In the genomic region with DNA sequence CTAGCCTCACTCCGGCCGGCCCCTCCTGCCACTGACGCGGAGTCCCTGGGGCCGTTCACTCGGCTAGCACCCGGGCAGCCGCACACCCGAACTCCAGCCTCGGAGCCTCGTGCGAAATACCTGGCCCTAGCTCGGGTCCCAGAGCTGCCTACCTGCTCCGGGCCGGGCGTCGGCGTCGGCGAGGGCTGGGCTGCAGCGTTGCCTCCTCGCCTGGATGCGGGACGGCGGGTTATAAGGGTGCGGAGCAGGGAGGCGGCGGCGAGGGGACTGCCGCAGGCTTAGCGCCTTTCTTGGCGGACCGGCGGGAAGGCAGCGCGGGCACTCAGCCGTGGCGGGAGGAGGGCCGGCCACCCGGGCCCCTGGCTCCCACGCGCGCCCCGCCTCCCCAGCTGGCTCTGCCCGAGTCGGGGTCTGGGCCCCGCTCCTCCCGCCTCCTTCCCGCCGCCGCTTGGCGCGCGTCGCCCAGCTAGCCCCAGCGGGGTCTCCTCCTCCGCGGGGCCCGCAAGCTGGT, we compare ENCODE assay signal across 8 mouse cellular contexts. TPM values are rescaled to one million over a fixed set of nuclear protein-coding genes. Genes with fewer than 3 reads are reported as not detected.
DNase-seq lines count a peak whose midpoint lies in the region; ATAC-seq and TF ChIP-seq lines count a peak whose summit lies in the region.

No protein-coding gene starts in this region.

- intact Hi-C loops in heart, postnatal 10 days (cut with DNase I), result no loop called here

- TF ChIP-seq POLR2A in bone marrow macrophage, adult 2 months (IDR thresholded peaks at IDR 0.05; ENCODE audit: borderline replicate concordance, low read depth, low read length), result no peak
- no peak for TF ChIP-seq POLR2A in limb, embryonic 14.5 days (IDR thresholded peaks at IDR 0.05; ENCODE audit: borderline replicate concordance, extremely low read depth, insufficient read depth, insufficient read length)

- H3K27me3 ChIP-seq in heart, embryonic 14.5 days (ENCODE audit: control insufficient read depth, insufficient read depth, low read length), result peaks cover 71% of the 10 kb centered on the region
- peaks cover 60% of the 10 kb centered on the region for H3K27me3 ChIP-seq in forebrain, embryonic 15.5 days
- H3K27me3 ChIP-seq in limb, embryonic 14.5 days (ENCODE audit: control insufficient read depth, insufficient read depth, low read length), result peaks cover 47% of the 10 kb centered on the region
- peaks cover 45% of the 10 kb centered on the region for H3K27me3 ChIP-seq in stomach, embryonic 15.5 days (replicated peaks)

- H3K36me3 ChIP-seq in heart, embryonic 14.5 days (ENCODE audit: control insufficient read depth, insufficient read depth, low read length), result no peaks in the 10 kb centered on the region
- no peaks in the 10 kb centered on the region for H3K36me3 ChIP-seq in forebrain, embryonic 15.5 days
- no peaks in the 10 kb centered on the region for H3K36me3 ChIP-seq in limb, embryonic 14.5 days (ENCODE audit: control insufficient read depth, insufficient read depth, low read length)
- H3K36me3 ChIP-seq in stomach, embryonic 15.5 days, result no peaks in the 10 kb centered on the region

- H3K4me1 ChIP-seq in heart, embryonic 14.5 days (ENCODE audit: control insufficient read depth in 2 of 2, insufficient read depth in 2 of 2, low read length in 2 of 2), result peaks cover 12 to 27% of the 10 kb centered on the region in 2 experiments; a peak in 3 of 4 replicates
- 0 out of 2 replicates have a peak, but pooled peaks cover 4% of the 10 kb centered on the region for H3K4me1 ChIP-seq in bone marrow macrophage, adult 2 months (ENCODE audit: control insufficient read depth, insufficient read depth, low read length)
- peaks cover 41% of the 10 kb centered on the region for H3K4me1 ChIP-seq in forebrain, embryonic 15.5 days
- H3K4me1 ChIP-seq in limb, embryonic 14.5 days (ENCODE audit: control insufficient read depth, insufficient read depth, low read length), result peaks cover 15% of the 10 kb centered on the region; the same call in 1 of the 2 replicates
- H3K4me1 ChIP-seq in stomach, embryonic 15.5 days, result peaks cover 31% of the 10 kb centered on the region

- peak overlapping the region; percentile 47 to 91 for H3K4me3 ChIP-seq in heart, embryonic 14.5 days (ENCODE audit: control insufficient read depth in 1 of 2, insufficient read depth in 1 of 2, low read depth in 1 of 2, low read length in 2 of 2)
- peak overlapping the region; percentile 81 for H3K4me3 ChIP-seq in bone marrow macrophage, adult 2 months (ENCODE audit: insufficient read depth, low read length)
- peak overlapping the region; percentile 45 for H3K4me3 ChIP-seq in forebrain, embryonic 15.5 days
- peak overlapping the region; percentile 47 for H3K4me3 ChIP-seq in limb, embryonic 14.5 days (replicated peaks; ENCODE audit: low read length)
- peak overlapping the region; percentile 49 for H3K4me3 ChIP-seq in stomach, embryonic 15.5 days (replicated peaks)

- no peak for TF ChIP-seq CTCF in bone marrow macrophage, adult 2 months (IDR thresholded peaks at IDR 0.05; ENCODE audit: low read depth, low read length)

- WGBS in heart, embryonic 14.5 days, result under 1% methylated on average over 51 of the region's 59 CpGs
- under 1% methylated on average over 53 of the region's 59 CpGs for WGBS in forebrain, embryonic 15.5 days
- WGBS in limb, embryonic 14.5 days, result 1% methylated on average over 29 of the region's 59 CpGs
- WGBS in stomach, embryonic 15.5 days, result under 1% methylated on average over 52 of the region's 59 CpGs

- H3K4me2 ChIP-seq in heart, embryonic 14.5 days (ENCODE audit: low read length), result peak overlapping the region; percentile 87
- H3K4me2 ChIP-seq in forebrain, embryonic 15.5 days (replicated peaks), result peak overlapping the region; percentile 94
- H3K4me2 ChIP-seq in limb, embryonic 14.5 days (replicated peaks; ENCODE audit: low read depth, low read length, severe bottlenecking), result peak overlapping the region; percentile 91
- H3K4me2 ChIP-seq in stomach, embryonic 15.5 days, result peak overlapping the region; percentile 96

- H3K27ac ChIP-seq in heart, embryonic 14.5 days (replicated peaks in 1 of 2; ENCODE audit: control insufficient read depth in 1 of 2, insufficient read depth in 1 of 2, low read depth in 2 of 2, low read length in 2 of 2), result no peak overlapping the region
- no peak overlapping the region for H3K27ac ChIP-seq in bone marrow macrophage, adult 2 months (ENCODE audit: insufficient read depth, low read depth, low read length)
- no peak overlapping the region for H3K27ac ChIP-seq in forebrain, embryonic 15.5 days (replicated peaks)
- no peak overlapping the region for H3K27ac ChIP-seq in limb, embryonic 14.5 days (replicated peaks; ENCODE audit: low read depth, low read length)
- no peak overlapping the region for H3K27ac ChIP-seq in stomach, embryonic 15.5 days

- ATAC-seq in heart, embryonic 14.5 days (ENCODE audit: insufficient number of reproducible peaks, insufficient read depth, low FRiP score, low read depth), result no peak
- ATAC-seq in forebrain, embryonic 15.5 days (replicated peaks), result no peak
- ATAC-seq in limb, embryonic 14.5 days (ENCODE audit: low FRiP score, low read depth), result no peak
- no peak for ATAC-seq in stomach, embryonic 15.5 days (ENCODE audit: insufficient read depth, low FRiP score, low read depth)

- H3K9ac ChIP-seq in heart, embryonic 14.5 days (ENCODE audit: low read length), result peak overlapping the region; percentile 63
- H3K9ac ChIP-seq in forebrain, embryonic 15.5 days (replicated peaks), result peak overlapping the region; percentile 43
- H3K9ac ChIP-seq in limb, embryonic 14.5 days (ENCODE audit: low read depth, low read length, severe bottlenecking), result peak overlapping the region; percentile 53
- peak overlapping the region; percentile 19; the same call in 1 of the 2 replicates for H3K9ac ChIP-seq in stomach, embryonic 15.5 days

- DNase-seq in heart, postnatal 10 days, result no peak
- no peak for DNase-seq in limb, embryonic 14.5 days (ENCODE audit: low spot score)
- DNase-seq in frontal cortex, adult 2 months (ENCODE audit: extremely low spot score in 1 of 2, low spot score in 1 of 2), result no peak
- DNase-seq in ovary, postnatal 10 days (ENCODE audit: low spot score), result no peak

- H3K9me3 ChIP-seq in heart, embryonic 14.5 days (ENCODE audit: control insufficient read depth, low read length), result no peaks in the 10 kb centered on the region
- H3K9me3 ChIP-seq in forebrain, embryonic 15.5 days, result no peaks in the 10 kb centered on the region
- H3K9me3 ChIP-seq in limb, embryonic 14.5 days (ENCODE audit: control insufficient read depth, low read length), result no peaks in the 10 kb centered on the region
- no peaks in the 10 kb centered on the region for H3K9me3 ChIP-seq in stomach, embryonic 15.5 days

RNA-seq across cellular contexts. Expression of a gene that starts 0.3 kb away (rescaled TPM):
- 0.08 and 0.09 TPM in 2 replicates for polyA plus RNA-seq in heart, embryonic 14.5 days (2014; fragmentation: Nextera tagmentation; extraction: Ambion mirVana)
- total RNA-seq in heart, postnatal 10 days (2021), result under 1 TPM in 1 of 2 experiments, not detected in 1; 0.05 TPM
- polyA plus RNA-seq in bone marrow macrophage, adult 2 months (2012; ENCODE audit: insufficient read depth, insufficient read length, missing spikeins), result not detected in 2 replicates
- 5.6 and 5.9 TPM in 2 replicates for polyA plus RNA-seq in forebrain, embryonic 15.5 days (2015; fragmentation: Nextera tagmentation; extraction: Ambion mirVana)
- 2.2 TPM in 2 replicates for polyA plus RNA-seq in limb, embryonic 14.5 days (2012; rRNA removed)
- polyA plus RNA-seq in limb, embryonic 14.5 days (2014; fragmentation: Nextera tagmentation; extraction: Ambion mirVana), result 2.6 and 2.9 TPM in 2 replicates
- polyA plus RNA-seq in stomach, embryonic 15.5 days (2015; fragmentation: Nextera tagmentation; extraction: Ambion mirVana), result 0.39 and 0.58 TPM in 2 replicates
- polyA plus RNA-seq in frontal cortex, adult 2 months (2012; rRNA removed), result 0.84 and 1.3 TPM in 2 replicates

RNA-seq across cellular contexts. Expression of a gene that starts 2.4 kb away (rescaled TPM):
- polyA plus RNA-seq in heart, embryonic 14.5 days (2014; fragmentation: Nextera tagmentation; extraction: Ambion mirVana), result 20.7 and 23.1 TPM in 2 replicates
- total RNA-seq in heart, postnatal 10 days (2021), result 10 to 100 TPM; 10.2 to 13.2 TPM
- polyA plus RNA-seq in bone marrow macrophage, adult 2 months (2012; ENCODE audit: insufficient read depth, insufficient read length, missing spikeins), result 10.0 and 12.7 TPM in 2 replicates
- 58.3 and 62.1 TPM in 2 replicates for polyA plus RNA-seq in forebrain, embryonic 15.5 days (2015; fragmentation: Nextera tagmentation; extraction: Ambion mirVana)
- 37.9 and 47.7 TPM in 2 replicates for polyA plus RNA-seq in limb, embryonic 14.5 days (2012; rRNA removed)
- polyA plus RNA-seq in limb, embryonic 14.5 days (2014; fragmentation: Nextera tagmentation; extraction: Ambion mirVana), result 38.2 and 45.3 TPM in 2 replicates
- polyA plus RNA-seq in stomach, embryonic 15.5 days (2015; fragmentation: Nextera tagmentation; extraction: Ambion mirVana), result 32.7 and 37.4 TPM in 2 replicates
- 30.6 and 31.7 TPM in 2 replicates for polyA plus RNA-seq in frontal cortex, adult 2 months (2012; rRNA removed)

RNA-seq across cellular contexts. Expression of a gene that starts 20.7 kb away (rescaled TPM):
- 145 and 148 TPM in 2 replicates for polyA plus RNA-seq in heart, embryonic 14.5 days (2014; fragmentation: Nextera tagmentation; extraction: Ambion mirVana)
- total RNA-seq in heart, postnatal 10 days (2021), result 100 to 1,000 TPM; 129 to 134 TPM
- polyA plus RNA-seq in bone marrow macrophage, adult 2 months (2012; ENCODE audit: insufficient read depth, insufficient read length, missing spikeins), result 117 and 127 TPM in 2 replicates
- polyA plus RNA-seq in forebrain, embryonic 15.5 days (2015; fragmentation: Nextera tagmentation; extraction: Ambion mirVana), result 164 and 171 TPM in 2 replicates
- polyA plus RNA-seq in limb, embryonic 14.5 days (2012; rRNA removed), result 95.7 and 106 TPM in 2 replicates
- polyA plus RNA-seq in limb, embryonic 14.5 days (2014; fragmentation: Nextera tagmentation; extraction: Ambion mirVana), result 156 and 157 TPM in 2 replicates
- polyA plus RNA-seq in stomach, embryonic 15.5 days (2015; fragmentation: Nextera tagmentation; extraction: Ambion mirVana), result 122 and 124 TPM in 2 replicates
- polyA plus RNA-seq in frontal cortex, adult 2 months (2012; rRNA removed), result 200 and 202 TPM in 2 replicates

RNA-seq across cellular contexts. Expression of a gene that starts 30.8 kb away (rescaled TPM):
- polyA plus RNA-seq in heart, embryonic 14.5 days (2014; fragmentation: Nextera tagmentation; extraction: Ambion mirVana), result 33.3 and 39.8 TPM in 2 replicates
- total RNA-seq in heart, postnatal 10 days (2021), result 10 to 100 TPM; 33.8 to 41.5 TPM
- not detected in 2 replicates for polyA plus RNA-seq in bone marrow macrophage, adult 2 months (2012; ENCODE audit: insufficient read depth, insufficient read length, missing spikeins)
- 6.4 TPM in 2 replicates for polyA plus RNA-seq in forebrain, embryonic 15.5 days (2015; fragmentation: Nextera tagmentation; extraction: Ambion mirVana)
- polyA plus RNA-seq in limb, embryonic 14.5 days (2012; rRNA removed), result 81.1 and 107 TPM in 2 replicates
- polyA plus RNA-seq in limb, embryonic 14.5 days (2014; fragmentation: Nextera tagmentation; extraction: Ambion mirVana), result 99.9 and 103 TPM in 2 replicates
- polyA plus RNA-seq in stomach, embryonic 15.5 days (2015; fragmentation: Nextera tagmentation; extraction: Ambion mirVana), result 19.9 and 20.9 TPM in 2 replicates
- polyA plus RNA-seq in frontal cortex, adult 2 months (2012; rRNA removed), result 3.0 and 5.4 TPM in 2 replicates
